Mouse (Mus musculus) midbrain, embryonic 15.5 days (tissue): ENCODE measurements at regions not wholly inside any gene's neighbourhood (a gene's known extent, or its start where the extent isn't known, plus 50 kb on each side); places are given as distances from the start of the nearest gene placed in this dataset. TPM values are rescaled to one million over a fixed set of nuclear protein-coding genes. Genes with fewer than 3 reads are reported as not detected.
"Not testable (repeated sequence)": the region's sequence is repeated elsewhere in the genome, so short reads cannot be mapped to it uniquely, and the experiment has no call there.

Experiments used
- ATAC-seq: fragments of 200-750 bp; cut with Nextera tagmentation; replicated peaks from 2 replicates; pipeline ENCODE4 v1.8.0; 2017; ENCODE audit warnings: moderate TSS enrichment
- H3K27ac ChIP-seq: fragments of 300-500 bp; sonication (generic); 2 replicates; pipeline ENCODE4 v1.5.1; 2015; ENCODE audit warnings: mild to moderate bottlenecking, inconsistent platforms
- H3K27me3 ChIP-seq: fragments of 300-500 bp; sonication (generic); replicated peaks from 2 replicates; pipeline ENCODE4 v1.6.1; 2015; ENCODE audit warnings: inconsistent platforms
- H3K36me3 ChIP-seq: fragments of 300-500 bp; sonication (generic); replicated peaks from 2 replicates; pipeline ENCODE4 v1.6.1; 2015; ENCODE audit warnings: inconsistent platforms
- H3K4me1 ChIP-seq: fragments of 300-500 bp; sonication (generic); 2 replicates; pipeline ENCODE4 v1.6.1; 2015; ENCODE audit warnings: inconsistent platforms
- H3K4me2 ChIP-seq: fragments of 300-500 bp; sonication (generic); 2 replicates; pipeline ENCODE4 v1.6.1; 2015; ENCODE audit warnings: inconsistent platforms, mild to moderate bottlenecking, moderate library complexity
- H3K4me3 ChIP-seq: fragments of 300-500 bp; sonication (generic); 2 replicates; pipeline ENCODE4 v1.5.1; 2015; ENCODE audit warnings: mild to moderate bottlenecking, inconsistent platforms
- H3K9ac ChIP-seq: fragments of 300-500 bp; sonication (generic); 2 replicates; pipeline ENCODE4 v1.6.1; 2015; ENCODE audit warnings: mild to moderate bottlenecking, inconsistent platforms
- H3K9me3 ChIP-seq: fragments of 300-500 bp; sonication (generic); 2 replicates; pipeline ENCODE4 v1.6.1; 2016; ENCODE audit warnings: inconsistent platforms
- WGBS: fragments of 180-500 bp; shearing (Covaris S2); methylation state at CpG from one replicate; pipeline ENCODE4 v1.1.7; 2015; ENCODE audit warnings: mixed read lengths; 5-methylcytosine and 5-hydroxymethylcytosine counted together
- microRNA-seq: library from miRNA; unstranded; fragments of <30 nt; microRNA quantifications from one replicate; pipeline ENCODE4, GENCODE M21; 2016

DNA sequence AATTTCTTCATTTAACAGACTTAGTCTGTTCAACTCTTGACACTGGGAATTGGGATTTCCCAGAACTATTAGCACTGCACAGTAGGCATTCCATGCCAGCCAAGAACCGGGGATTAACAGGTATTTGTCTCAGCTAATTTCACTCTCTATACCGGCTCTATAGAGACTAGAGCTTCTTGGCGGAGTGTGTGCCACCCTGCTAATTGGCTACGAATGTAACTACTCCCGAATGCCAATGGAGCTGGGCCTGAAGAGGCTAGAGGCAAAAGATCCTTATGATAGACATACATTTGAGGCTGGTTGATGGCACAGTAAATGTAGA lies 216.0 kb upstream of the Arx start:
- Histone ChIP-seq H3K9me3 (no peaks in the 10 kb centered on the region), H3K4me3 (no peak overlapping the region), H3K4me1 (no peaks in the 10 kb centered on the region), H3K27ac (no peak overlapping the region), H3K36me3 (no peaks in the 10 kb centered on the region), H3K27me3 (no peaks in the 10 kb centered on the region), H3K4me2 (peak overlapping the region; percentile 45), H3K9ac (no peak overlapping the region)
- WGBS = 33% methylated on average over 5 of the region's 5 CpGs
- ATAC-seq = peak; percentile 69; the same call in 1 of the 2 replicates

- H3K4me2 ChIP-seq = no peak overlapping the region
- no peak overlapping the region for H3K4me3 ChIP-seq
- no peaks in the 10 kb centered on the region for H3K9me3 ChIP-seq
- no peak for ATAC-seq
- no peak overlapping the region for H3K9ac ChIP-seq
- 28% methylated on average over 3 of the region's 3 CpGs for whole genome bisulfite sequencing
- H3K4me1 ChIP-seq = no peaks in the 10 kb centered on the region
- no peaks in the 10 kb centered on the region for H3K27me3 ChIP-seq
- H3K36me3 ChIP-seq = no peaks in the 10 kb centered on the region
- H3K27ac ChIP-seq = no peak overlapping the region
Measured at GRCm38 (mm10) chrX:93088976-93089375, 197.3 kb upstream of the Arx start.

DNA sequence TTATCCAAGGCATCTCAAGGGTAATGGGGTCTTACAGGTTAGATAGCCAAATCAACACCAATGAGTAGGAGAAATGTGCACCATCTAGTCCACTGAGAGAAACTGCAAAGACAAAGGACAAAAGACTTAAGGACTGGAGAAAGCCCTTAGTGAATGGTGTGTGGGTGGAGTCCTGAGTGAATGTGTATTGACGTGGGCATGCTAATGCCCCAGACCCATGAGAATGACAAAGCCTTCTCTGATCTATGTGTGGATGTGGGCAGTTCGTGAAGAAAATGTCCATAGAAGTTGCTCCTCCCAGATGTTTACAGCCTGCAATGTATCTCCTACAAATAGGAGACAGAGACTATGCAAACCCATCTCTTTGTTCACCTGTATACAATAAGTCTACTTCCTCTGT lies 188.7 kb upstream of the Arx start:
- ATAC-seq = no peak
- Histone ChIP-seq H3K9ac (no peak overlapping the region), H3K4me2 (no peak overlapping the region), H3K27me3 (no peaks in the 10 kb centered on the region), H3K27ac (no peak overlapping the region), H3K4me1 (no peaks in the 10 kb centered on the region), H3K4me3 (no peak overlapping the region), H3K9me3 (no peaks in the 10 kb centered on the region), H3K36me3 (no peaks in the 10 kb centered on the region)
- 61% methylated on average over 2 of the region's 2 CpGs for WGBS

DNA sequence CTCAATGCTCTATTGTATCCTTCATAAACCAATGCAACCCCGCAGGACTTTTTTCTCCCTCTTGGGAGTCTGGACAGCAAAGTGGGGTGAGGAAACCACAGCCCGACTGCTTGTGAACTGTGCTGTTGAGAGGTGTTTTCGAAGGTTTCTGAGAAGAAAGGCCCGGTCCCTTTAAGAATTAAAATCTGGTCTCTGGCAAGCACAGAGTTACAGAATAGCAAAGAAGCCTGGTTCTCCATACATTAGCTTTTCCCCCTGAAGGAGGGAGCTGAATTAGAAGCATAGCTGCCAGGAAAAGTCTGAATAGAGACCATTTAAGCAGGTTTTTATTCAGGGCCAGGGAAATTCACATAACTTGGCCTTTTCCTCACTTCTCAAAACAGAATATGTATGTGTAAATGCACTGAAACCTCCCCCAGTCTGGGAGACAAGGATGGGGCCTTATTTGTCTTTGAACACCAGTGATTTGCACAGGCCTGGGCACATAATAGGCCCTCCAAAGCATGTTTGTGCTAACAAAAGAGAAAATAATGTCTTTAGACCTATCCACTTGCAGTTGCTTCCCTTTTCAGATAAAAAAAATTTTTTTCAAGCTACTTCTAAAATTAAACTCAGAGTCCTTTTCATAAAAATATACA lies 178.2 kb upstream of the Arx start:
- H3K4me3 ChIP-seq = no peak overlapping the region
- H3K36me3 ChIP-seq = no peaks in the 10 kb centered on the region
- H3K4me1 ChIP-seq = no peaks in the 10 kb centered on the region
- H3K9me3 ChIP-seq = no peaks in the 10 kb centered on the region
- H3K27ac ChIP-seq = no peak overlapping the region
- no peak overlapping the region for H3K4me2 ChIP-seq
- ATAC-seq = no peak
- no peak overlapping the region for H3K9ac ChIP-seq
- no peaks in the 10 kb centered on the region for H3K27me3 ChIP-seq
- WGBS = 63% methylated on average over 4 of the region's 4 CpGs

GRCm38 (mm10) chrX:93154367-93154766 lies 131.9 kb upstream of the Arx start:
- H3K4me1 ChIP-seq, H3K36me3 ChIP-seq, H3K27me3 ChIP-seq, H3K4me2 ChIP-seq, H3K9ac ChIP-seq, H3K4me3 ChIP-seq, H3K27ac ChIP-seq, H3K9me3 ChIP-seq, ATAC-seq: not testable (repeated sequence)

DNA sequence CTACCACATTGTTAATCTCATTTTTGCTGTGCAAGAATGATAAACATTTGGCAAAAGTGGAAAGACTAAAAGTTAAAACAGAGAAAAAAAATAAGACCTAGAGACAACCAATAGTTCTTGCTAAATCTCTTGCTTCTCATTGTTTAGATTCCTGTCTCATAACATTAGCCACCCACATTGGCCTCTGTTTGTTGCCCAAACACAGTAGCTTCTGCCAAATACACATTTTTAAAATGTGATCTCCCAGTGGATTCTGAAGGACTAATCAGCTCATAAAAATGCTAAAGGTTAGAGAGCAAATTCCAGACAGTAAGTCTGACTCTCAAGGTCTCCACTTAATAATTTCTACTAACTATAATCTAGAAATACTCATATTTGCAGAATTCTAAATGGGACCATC lies 127.1 kb upstream of the Arx start:
- no peak overlapping the region for H3K4me3 ChIP-seq
- no peaks in the 10 kb centered on the region for H3K9me3 ChIP-seq
- H3K27ac ChIP-seq = no peak overlapping the region
- no peaks in the 10 kb centered on the region for H3K27me3 ChIP-seq
- no peak for ATAC-seq
- no peak overlapping the region for H3K9ac ChIP-seq
- H3K4me2 ChIP-seq = no peak overlapping the region
- no peaks in the 10 kb centered on the region for H3K36me3 ChIP-seq
- no peaks in the 10 kb centered on the region for H3K4me1 ChIP-seq

DNA sequence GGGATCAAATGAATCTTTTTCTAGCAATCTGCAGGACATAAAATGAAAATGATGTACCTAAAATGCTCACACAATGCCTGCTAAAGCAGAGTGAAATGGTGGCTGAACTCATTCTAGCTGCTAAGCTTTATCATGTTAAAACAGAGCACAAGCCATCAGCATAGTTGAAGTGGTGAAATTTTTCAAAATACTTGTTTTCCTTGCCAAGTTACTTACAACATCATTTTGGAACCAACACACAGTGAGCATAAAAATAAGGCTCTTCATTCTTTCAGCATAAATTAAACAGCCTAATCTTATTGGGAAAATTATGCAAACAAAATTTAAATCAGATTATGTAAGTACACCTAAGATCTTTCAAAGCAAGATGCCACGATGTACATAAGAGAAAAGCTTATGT lies 125.3 kb upstream of the Arx start:
- no peak for ATAC-seq
- no peaks in the 10 kb centered on the region for H3K27me3 ChIP-seq
- 40% methylated on average over 1 of the region's 1 CpGs for WGBS
- H3K9ac ChIP-seq = no peak overlapping the region
- H3K4me2 ChIP-seq = no peak overlapping the region
- no peak overlapping the region for H3K4me3 ChIP-seq
- no peak overlapping the region for H3K27ac ChIP-seq
- H3K36me3 ChIP-seq = no peaks in the 10 kb centered on the region
- no peaks in the 10 kb centered on the region for H3K9me3 ChIP-seq
- no peaks in the 10 kb centered on the region for H3K4me1 ChIP-seq

Small RNA genes lying in the stretch of these regions (microRNA-seq; reads per million reads assigned to microRNA genes)
- not detected for gene Gm24973
